Mouse (Mus musculus): Measurements from ENCODE around the gene Pdlim4. TPM values are rescaled to one million over a fixed set of nuclear protein-coding genes. Genes with fewer than 3 reads are reported as not detected.
A peak's percentile ranks its signal among the peaks of the same experiment; 100 is the strongest.

Gene Pdlim4
- polyA plus RNA-seq (2015; fragmentation: Nextera tagmentation; extraction: Ambion mirVana): 34.4 and 45.7 TPM in 2 replicates

DNA sequence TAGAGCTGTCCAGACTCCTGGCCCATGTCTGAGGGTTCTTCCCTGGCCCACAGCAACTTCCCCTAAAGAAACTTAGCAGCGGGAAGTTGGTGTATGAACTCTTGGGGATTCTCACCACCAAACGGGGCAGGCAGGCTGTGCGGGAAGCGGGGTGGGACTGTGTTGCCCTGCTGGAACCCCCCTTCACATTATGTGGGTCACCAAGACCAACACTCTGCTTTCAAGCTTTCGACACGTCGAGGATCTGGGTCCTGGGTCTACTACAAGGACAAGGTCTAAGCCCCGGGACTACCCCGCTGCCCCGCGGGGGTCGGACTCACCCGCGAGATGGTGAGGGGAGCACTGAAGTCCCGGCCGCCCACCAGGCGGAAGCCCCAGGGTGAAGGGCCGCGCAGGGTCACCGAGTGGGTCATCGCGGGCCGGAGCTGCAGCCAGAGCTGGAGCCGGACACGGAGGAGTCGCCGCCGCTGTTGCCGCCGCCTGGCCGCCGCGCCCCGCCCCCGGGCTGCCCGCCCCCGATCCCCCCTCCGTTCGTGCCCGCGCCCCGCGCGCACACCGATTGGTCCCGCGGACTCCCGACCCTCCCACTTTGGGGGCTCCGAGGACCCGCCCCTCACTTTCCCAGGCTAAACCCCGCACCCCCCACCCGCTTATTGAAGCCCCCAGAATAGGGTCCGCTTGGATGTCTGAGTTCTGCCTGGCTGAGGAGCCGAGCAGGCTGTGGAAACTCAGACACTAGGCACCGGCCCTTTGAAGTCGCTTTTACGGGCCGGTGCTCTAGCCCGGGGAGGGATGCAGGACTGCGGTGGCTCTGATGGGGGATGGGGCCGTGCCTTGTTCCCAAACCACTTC, at the start of gene Pdlim4:
Gene Pdlim4, minus strand, starts transcription at position 495 of the 852 bp plus-strand sequence.
- Histone ChIP-seq H3K9me3 (replicated peaks) (no peaks in the 10 kb centered on the region), H3K4me3 (replicated peaks) (peak within 1 kb of the TSS; percentile 56), H3K27me3 (replicated peaks) (peaks cover 5% of the 10 kb centered on the region; the same call in 1 of the 2 replicates), H3K4me2 (peak within 1 kb of the TSS; percentile 93), H3K36me3 (no peaks in the 10 kb centered on the region), H3K27ac (replicated peaks) (peak within 1 kb of the TSS; percentile 52), H3K4me1 (peaks cover 21% of the 10 kb centered on the region), H3K9ac (replicated peaks) (peak within 1 kb of the TSS; percentile 58)
- WGBS: 2% methylated on average over 47 of the region's 61 CpGs
- ATAC-seq (ENCODE audit: low FRiP score): peak; percentile 55

- no peak overlapping the region for H3K9ac ChIP-seq (replicated peaks)
- ATAC-seq (ENCODE audit: low FRiP score): no peak
- WGBS: 74% methylated on average over 10 of the region's 10 CpGs
- no peak overlapping the region for H3K4me2 ChIP-seq
- peaks cover 37% of the 10 kb centered on the region for H3K4me1 ChIP-seq
- no peak overlapping the region for H3K4me3 ChIP-seq (replicated peaks)
- no peak overlapping the region for H3K27ac ChIP-seq (replicated peaks)
- H3K9me3 ChIP-seq (replicated peaks): no peaks in the 10 kb centered on the region
- H3K36me3 ChIP-seq: peaks cover 9% of the 10 kb centered on the region; the same call in 1 of the 2 replicates
- no peaks in the 10 kb centered on the region for H3K27me3 ChIP-seq (replicated peaks)
Observed at GRCm38 (mm10) chr11:54117096-54117495, 48.3 kb upstream of the Pdlim4 start.

- Histone ChIP-seq H3K4me3 (replicated peaks) (no peak overlapping the region), H3K9ac (replicated peaks) (no peak overlapping the region), H3K4me2 (no peak overlapping the region), H3K27ac (replicated peaks) (no peak overlapping the region), H3K9me3 (replicated peaks) (no peaks in the 10 kb centered on the region), H3K27me3 (replicated peaks) (no peaks in the 10 kb centered on the region), H3K36me3 (peaks cover 9% of the 10 kb centered on the region; the same call in 1 of the 2 replicates), H3K4me1 (peaks cover 42% of the 10 kb centered on the region)
- ATAC-seq (ENCODE audit: low FRiP score): no peak
- 77% methylated on average over 4 of the region's 4 CpGs for WGBS
Observed at GRCm38 (mm10) chr11:54116406-54116805, 47.6 kb upstream of the Pdlim4 start.

DNA sequence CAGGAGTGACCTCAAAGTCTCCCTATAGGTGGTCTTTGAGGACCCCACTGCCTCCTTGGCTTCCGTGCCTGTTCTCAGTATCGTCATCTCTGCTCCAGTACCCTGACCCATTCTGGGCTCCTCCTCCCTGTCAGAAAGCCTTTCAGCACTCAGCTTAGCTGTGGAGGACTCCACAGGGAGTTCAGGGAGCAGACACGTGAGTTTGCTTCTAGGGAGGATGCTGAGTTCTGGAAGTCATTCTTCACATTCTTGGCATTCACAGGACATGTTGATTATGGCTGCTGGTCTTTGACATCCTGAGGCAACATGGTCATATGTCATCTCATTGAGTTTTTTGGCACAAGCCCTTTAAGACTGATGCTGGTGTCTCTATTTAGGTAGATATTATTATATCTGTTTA, 47.1 kb upstream of the Pdlim4 start:
- Histone ChIP-seq H3K27ac (replicated peaks) (no peak overlapping the region), H3K9ac (replicated peaks) (no peak overlapping the region), H3K4me1 (peaks cover 44% of the 10 kb centered on the region), H3K9me3 (replicated peaks) (no peaks in the 10 kb centered on the region), H3K27me3 (replicated peaks) (no peaks in the 10 kb centered on the region), H3K36me3 (peaks cover 9% of the 10 kb centered on the region; the same call in 1 of the 2 replicates), H3K4me2 (no peak overlapping the region), H3K4me3 (replicated peaks) (no peak overlapping the region)
- 60% methylated on average over 3 of the region's 3 CpGs for WGBS
- ATAC-seq (ENCODE audit: low FRiP score): no peak

- Histone ChIP-seq H3K4me2 (no peak overlapping the region), H3K9me3 (replicated peaks) (no peaks in the 10 kb centered on the region), H3K4me3 (replicated peaks) (no peak overlapping the region), H3K9ac (replicated peaks) (no peak overlapping the region), H3K4me1 (peaks cover 44% of the 10 kb centered on the region), H3K36me3 (peaks cover 9% of the 10 kb centered on the region; the same call in 1 of the 2 replicates), H3K27me3 (replicated peaks) (no peaks in the 10 kb centered on the region), H3K27ac (replicated peaks) (no peak overlapping the region)
- WGBS: 92% methylated on average over 8 of the region's 8 CpGs
- ATAC-seq (ENCODE audit: low FRiP score): no peak
Observed at GRCm38 (mm10) chr11:54115301-54115700, 46.5 kb upstream of the Pdlim4 start.

DNA sequence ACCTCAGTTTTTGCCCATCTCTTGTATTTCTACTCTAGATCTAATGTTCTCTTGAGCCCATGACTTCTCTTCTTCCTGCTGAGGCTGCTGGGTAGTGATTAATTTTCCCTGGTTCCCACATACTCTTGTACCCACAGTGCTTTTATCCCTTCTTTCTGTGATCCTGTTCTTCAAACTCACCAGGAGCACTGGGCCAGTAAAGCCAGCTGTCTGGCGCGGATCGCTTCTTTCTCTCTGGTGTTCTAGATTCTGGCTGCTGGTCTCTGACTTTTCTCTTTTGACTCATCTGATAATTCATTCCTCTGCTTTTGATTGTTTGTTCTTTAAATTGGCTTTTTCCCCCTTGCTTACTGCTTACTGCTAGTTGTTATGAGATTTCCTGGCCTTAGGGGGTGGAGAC, 45.9 kb upstream of the Pdlim4 start:
- H3K27me3 ChIP-seq (replicated peaks): no peaks in the 10 kb centered on the region
- 93% methylated on average over 3 of the region's 3 CpGs for WGBS
- H3K36me3 ChIP-seq: peaks cover 4% of the 10 kb centered on the region; the same call in 1 of the 2 replicates
- peaks cover 44% of the 10 kb centered on the region for H3K4me1 ChIP-seq
- no peak for ATAC-seq (ENCODE audit: low FRiP score)
- H3K4me3 ChIP-seq (replicated peaks): no peak overlapping the region
- no peak overlapping the region for H3K27ac ChIP-seq (replicated peaks)
- no peak overlapping the region for H3K4me2 ChIP-seq
- H3K9ac ChIP-seq (replicated peaks): no peak overlapping the region
- no peaks in the 10 kb centered on the region for H3K9me3 ChIP-seq (replicated peaks)

- ATAC-seq (ENCODE audit: low FRiP score): peak; percentile 36
- peak overlapping the region; percentile 40 for H3K4me2 ChIP-seq
- WGBS: 22% methylated on average over 4 of the region's 4 CpGs
Observed at GRCm38 (mm10) chr11:54113352-54113751, 44.5 kb upstream of the Pdlim4 start.

GRCm38 (mm10) chr11:54112920-54113319, 44.1 kb upstream of the Pdlim4 start:
- Histone ChIP-seq H3K4me3 (replicated peaks) (peak overlapping the region; percentile 9; the same call in 1 of the 2 replicates), H3K27me3 (replicated peaks) (no peaks in the 10 kb centered on the region), H3K4me2 (peak overlapping the region; percentile 40), H3K36me3 (peaks cover 3% of the 10 kb centered on the region; the same call in 1 of the 2 replicates), H3K9ac (replicated peaks) (no peak overlapping the region; the same call in 1 of the 2 replicates), H3K9me3 (replicated peaks) (no peaks in the 10 kb centered on the region), H3K27ac (replicated peaks) (peak overlapping the region; percentile 81), H3K4me1 (peaks cover 48% of the 10 kb centered on the region)
- 2% methylated on average over 10 of the region's 10 CpGs for WGBS
- peak; percentile 95 for ATAC-seq (ENCODE audit: low FRiP score)

More at GRCm38 (mm10) chr11:54113352-54113751, 44.5 kb upstream of the Pdlim4 start:
- Histone ChIP-seq H3K9ac (replicated peaks) (no peak overlapping the region; the same call in 1 of the 2 replicates), H3K27me3 (replicated peaks) (no peaks in the 10 kb centered on the region), H3K9me3 (replicated peaks) (no peaks in the 10 kb centered on the region), H3K4me3 (replicated peaks) (peak overlapping the region; percentile 9; the same call in 1 of the 2 replicates), H3K4me1 (peaks cover 47% of the 10 kb centered on the region), H3K36me3 (peaks cover 3% of the 10 kb centered on the region; the same call in 1 of the 2 replicates), H3K27ac (replicated peaks) (peak overlapping the region; percentile 81)

GRCm38 (mm10) chr11:54111976-54112741, 43.3 kb upstream of the Pdlim4 start:
- no peak overlapping the region; the same call in 1 of the 2 replicates for H3K9ac ChIP-seq (replicated peaks)
- 0 out of 2 replicates have a peak, but pooled peaks have one; percentile 29 for ATAC-seq (ENCODE audit: low FRiP score)
- no peaks in the 10 kb centered on the region for H3K9me3 ChIP-seq (replicated peaks)
- peaks cover 50% of the 10 kb centered on the region for H3K4me1 ChIP-seq
- H3K4me3 ChIP-seq (replicated peaks): no peak overlapping the region
- H3K36me3 ChIP-seq: peaks cover 3% of the 10 kb centered on the region; the same call in 1 of the 2 replicates
- H3K27ac ChIP-seq (replicated peaks): peak overlapping the region; percentile 81
- H3K4me2 ChIP-seq: peak overlapping the region; percentile 40; the same call in 1 of the 2 replicates
- 68% methylated on average over 21 of the region's 21 CpGs for WGBS
- no peaks in the 10 kb centered on the region for H3K27me3 ChIP-seq (replicated peaks)

DNA sequence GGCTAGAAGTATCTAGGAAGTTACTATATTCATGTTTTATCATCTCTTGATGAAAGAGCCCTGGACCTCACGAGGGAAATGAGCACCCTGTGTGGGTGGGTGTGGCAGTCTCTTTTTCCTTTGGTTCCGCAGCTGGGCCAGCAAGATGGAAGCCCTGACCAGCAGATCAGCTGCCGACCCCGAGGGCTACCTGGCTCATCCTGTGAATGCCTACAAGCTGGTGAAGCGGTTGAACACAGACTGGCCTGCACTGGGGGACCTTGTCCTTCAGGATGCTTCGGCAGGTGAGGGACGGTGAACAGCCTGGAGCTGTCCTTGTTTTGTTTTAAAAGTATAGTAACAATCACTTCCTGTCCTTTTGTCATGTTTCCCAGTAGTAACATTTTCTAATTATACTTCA, 42.5 kb upstream of the Pdlim4 start:
- no peak for ATAC-seq (ENCODE audit: low FRiP score)
- peaks cover 53% of the 10 kb centered on the region for H3K4me1 ChIP-seq
- WGBS: 83% methylated on average over 7 of the region's 7 CpGs

DNA sequence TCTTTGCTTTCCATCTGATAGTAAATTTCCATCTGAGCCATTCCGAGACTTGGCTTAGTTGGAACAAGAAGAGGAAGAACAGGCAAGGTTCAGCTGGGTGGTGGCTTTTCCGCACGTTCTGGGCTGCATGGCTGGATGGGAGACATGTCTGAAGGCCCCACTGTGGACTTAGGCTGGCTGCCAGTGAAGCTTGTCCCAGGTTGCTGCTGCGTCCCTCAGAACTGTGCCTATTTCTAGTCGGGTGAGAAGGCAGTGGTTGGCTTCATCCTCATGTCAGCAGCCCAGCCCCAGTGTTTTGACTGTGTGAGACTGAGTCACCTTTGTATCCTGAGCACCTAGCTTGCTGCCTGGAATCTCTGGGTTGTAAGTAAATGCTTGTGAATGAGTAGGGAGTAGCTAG, 40.1 kb upstream of the Pdlim4 start:
- H3K27me3 ChIP-seq (replicated peaks): no peaks in the 10 kb centered on the region
- no peak overlapping the region for H3K4me2 ChIP-seq
- no peak for ATAC-seq (ENCODE audit: low FRiP score)
- H3K9ac ChIP-seq (replicated peaks): no peak overlapping the region
- H3K4me1 ChIP-seq: peaks cover 40% of the 10 kb centered on the region
- no peaks in the 10 kb centered on the region; the same call in 1 of the 2 replicates for H3K36me3 ChIP-seq
- H3K9me3 ChIP-seq (replicated peaks): no peaks in the 10 kb centered on the region
- WGBS: 76% methylated on average over 5 of the region's 5 CpGs
- H3K27ac ChIP-seq (replicated peaks): no peak overlapping the region
- no peak overlapping the region for H3K4me3 ChIP-seq (replicated peaks)

More for the DNA sequence above, 42.5 kb upstream of the Pdlim4 start:
- Histone ChIP-seq H3K9ac (replicated peaks) (no peak overlapping the region), H3K36me3 (peaks cover 3% of the 10 kb centered on the region; the same call in 1 of the 2 replicates), H3K27ac (replicated peaks) (no peak overlapping the region), H3K4me2 (no peak overlapping the region), H3K9me3 (replicated peaks) (no peaks in the 10 kb centered on the region), H3K4me3 (replicated peaks) (no peak overlapping the region), H3K27me3 (replicated peaks) (no peaks in the 10 kb centered on the region)
